In the genomic region with DNA sequence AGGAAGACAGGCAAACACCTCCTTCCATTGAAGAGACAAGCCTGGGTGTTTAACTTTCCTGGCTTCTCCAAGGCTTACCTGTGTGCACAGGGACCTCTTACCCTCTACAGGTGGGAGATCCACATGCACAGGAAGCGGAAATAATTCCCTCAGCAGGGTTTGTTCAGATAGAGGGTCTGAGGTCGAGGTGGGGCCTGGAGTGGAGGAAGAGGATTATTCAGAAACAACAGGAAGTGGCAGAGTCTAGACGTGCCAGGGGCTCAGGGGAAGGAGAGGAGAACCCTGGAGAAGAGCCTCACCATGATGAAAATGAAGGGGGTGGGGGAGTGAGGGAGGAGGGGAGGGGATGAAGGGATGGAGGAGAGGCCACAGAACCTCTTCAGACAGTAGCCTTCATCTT, we compare ENCODE assay signal across 18 mouse cellular contexts. TPM values are rescaled to one million over a fixed set of nuclear protein-coding genes. Genes with fewer than 3 reads are reported as not detected.
"Had no signal": no experiment of that assay in that cellular context is flagged by ENCODE, and none has a peak within 500 bp of the region (broad histone marks: within the 10 kb centered on the region; RNA-seq: fewer than 3 reads in every experiment).

No protein-coding gene starts in this region.

RNA-seq across cellular contexts. Expression of gene Ceacam15, which starts 4.7 kb away (rescaled TPM):
- polyA plus RNA-seq: gonadal fat pad, adult 2 months; hindbrain, embryonic 11.5 days; hindbrain, embryonic 13.5 days; hindbrain, embryonic 15.5 days; hindbrain, postnatal 0 days; intestine, embryonic 15.5 days; intestine, postnatal 0 days; kidney, embryonic 14.5 days; kidney, embryonic 16.5 days; limb, embryonic 10.5 days; limb, embryonic 12.5 days; limb, embryonic 14.5 days; liver, embryonic 11.5 days had no signal

RNA-seq across cellular contexts. Expression of gene Ceacam9, which starts 41.5 kb away (rescaled TPM):
- polyA plus RNA-seq: heart, adult 2 months; heart, embryonic 11.5 days; heart, embryonic 13.5 days; heart, embryonic 15.5 days; heart, postnatal 0 days; hindbrain, embryonic 11.5 days; hindbrain, embryonic 13.5 days; intestine, embryonic 15.5 days; intestine, postnatal 0 days; kidney, embryonic 14.5 days; kidney, embryonic 16.5 days; limb, embryonic 10.5 days; limb, embryonic 12.5 days; liver, embryonic 11.5 days had no signal
